Mouse (Mus musculus) heart, postnatal 14 days (tissue): ENCODE measurements around the gene Kcnc4. TPM values are rescaled to one million over a fixed set of nuclear protein-coding genes. Genes with fewer than 3 reads are reported as not detected.

Experiments used
- DNase-seq, 2 experiments: peaks; one replicate each; pipeline ENCODE4 v3.0.0; 2021 to 2022
- intact Hi-C: fragments of 180-260 bp; cut with DNase I; formaldehyde crosslinking; loops from one replicate; pipeline ENCODE4 v1.15.1; 2025
- long read RNA-seq, 2 experiments: library from polyadenylated mRNA; stranded (forward); transcript quantifications; one replicate each; pipeline ENCODE4 v2.0.0; 2021
- total RNA-seq, 2 experiments: library from RNA; stranded (reverse); gene quantifications; 2 replicates each; pipeline ENCODE4 v1.2.3; 2021

Gene Kcnc4
- under 1 TPM; 0.37 to 0.43 TPM for total RNA-seq
- long read RNA-seq, experiment 1 = 0 reads
- long read RNA-seq, experiment 2 = 0 reads

DNA sequence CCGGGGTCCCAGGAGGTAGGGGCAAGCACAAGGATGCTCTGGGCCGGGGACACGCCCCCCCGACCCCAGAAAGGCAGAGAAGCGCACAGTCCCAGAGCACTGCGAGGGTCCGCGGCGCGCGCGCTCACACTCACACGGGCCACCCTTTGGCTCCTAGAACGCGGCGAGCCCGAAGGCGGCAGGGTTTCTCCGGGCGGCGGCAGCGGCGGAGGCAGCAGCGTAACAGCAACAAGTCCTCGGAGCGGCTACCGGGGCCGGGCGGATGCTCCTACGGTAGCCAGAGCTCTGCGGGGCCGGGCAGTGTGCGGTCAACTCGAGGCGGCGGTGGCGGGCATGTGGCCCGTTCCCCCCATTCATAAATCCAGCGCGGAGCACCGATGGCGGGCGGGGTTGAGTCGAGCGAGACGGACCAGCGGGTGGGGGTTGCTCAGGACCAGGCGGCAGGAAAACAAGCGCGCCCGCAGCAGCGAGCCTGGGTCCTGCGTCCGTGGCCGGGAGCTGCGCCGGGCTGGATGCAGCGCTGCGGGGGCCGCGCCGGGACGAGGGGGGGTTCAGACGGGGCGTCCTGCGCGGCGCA is at the start of gene Kcnc4:
Gene Kcnc4, minus strand, starts transcription at position 357 of the 577 bp plus-strand sequence.
- peak in 1 of 2 experiments; percentile 31 for DNase-seq
- intact Hi-C loops = no loop called here

DNA sequence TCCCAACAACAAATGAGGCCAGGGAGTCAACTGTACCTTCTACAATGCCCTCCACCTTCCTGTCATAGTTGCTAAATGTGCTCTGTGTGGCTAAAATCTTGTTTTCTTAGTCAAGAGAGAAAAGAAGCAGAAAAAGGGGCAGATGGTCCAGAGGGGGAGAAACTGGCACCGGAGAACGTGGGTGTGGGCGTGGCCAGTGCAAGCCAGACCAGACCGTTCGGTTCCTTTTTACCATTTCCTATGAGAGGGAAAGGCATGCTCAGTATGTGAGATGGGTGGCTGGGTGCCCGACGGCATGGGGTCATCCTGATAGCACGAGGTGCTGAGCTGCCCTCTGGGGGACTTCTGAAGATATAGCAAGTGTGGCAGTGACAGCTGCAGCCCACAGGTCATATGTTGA is 49.3 kb upstream of the Kcnc4 start:
- DNase-seq = peak in 1 of 2 experiments; percentile 14

DNA sequence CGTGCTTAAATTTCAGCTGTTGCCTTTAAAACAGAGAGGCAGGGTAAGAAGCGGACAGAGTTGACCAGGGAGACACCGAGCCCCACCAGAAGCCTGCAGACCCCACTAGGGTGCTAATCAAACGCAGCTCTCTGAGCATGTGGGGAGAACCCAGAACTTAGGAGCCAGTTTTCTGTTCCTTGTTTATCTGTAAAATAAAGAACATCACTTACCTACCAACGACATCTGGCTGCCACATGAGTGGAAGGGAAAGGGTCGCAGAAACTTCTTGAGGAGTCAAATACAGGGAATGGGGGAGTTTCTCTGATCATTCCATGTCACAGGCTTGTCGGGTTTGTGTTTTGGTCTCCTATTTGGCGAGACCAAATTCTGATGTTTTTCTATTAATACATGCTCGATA is 48.6 kb upstream of the Kcnc4 start:
- DNase-seq = no peak
- intact Hi-C loops = no loop called here

More for the DNA sequence above, 49.3 kb upstream of the Kcnc4 start:
- intact Hi-C loops = no loop called here

DNA sequence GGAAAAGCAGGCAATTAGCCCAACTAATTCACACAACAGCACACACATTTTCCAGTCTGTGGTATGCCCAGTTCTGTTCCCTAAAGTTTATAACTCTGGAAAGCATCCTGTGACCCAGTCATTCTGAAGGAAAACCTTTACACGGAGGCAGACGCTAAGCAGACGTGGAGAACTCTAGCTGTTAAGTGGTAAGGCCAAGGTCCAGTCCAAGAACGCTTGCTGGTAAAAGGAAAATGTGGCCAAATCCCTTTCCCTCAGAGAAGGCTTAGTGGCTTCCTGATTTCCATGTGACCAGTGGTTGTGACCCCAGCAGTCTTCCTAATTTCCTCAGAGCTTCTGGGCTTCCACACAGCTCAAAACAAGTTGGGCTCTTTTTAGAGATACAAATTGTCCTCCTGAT is 47.2 kb upstream of the Kcnc4 start:
- intact Hi-C loops = no loop called here
- no peak for DNase-seq

DNA sequence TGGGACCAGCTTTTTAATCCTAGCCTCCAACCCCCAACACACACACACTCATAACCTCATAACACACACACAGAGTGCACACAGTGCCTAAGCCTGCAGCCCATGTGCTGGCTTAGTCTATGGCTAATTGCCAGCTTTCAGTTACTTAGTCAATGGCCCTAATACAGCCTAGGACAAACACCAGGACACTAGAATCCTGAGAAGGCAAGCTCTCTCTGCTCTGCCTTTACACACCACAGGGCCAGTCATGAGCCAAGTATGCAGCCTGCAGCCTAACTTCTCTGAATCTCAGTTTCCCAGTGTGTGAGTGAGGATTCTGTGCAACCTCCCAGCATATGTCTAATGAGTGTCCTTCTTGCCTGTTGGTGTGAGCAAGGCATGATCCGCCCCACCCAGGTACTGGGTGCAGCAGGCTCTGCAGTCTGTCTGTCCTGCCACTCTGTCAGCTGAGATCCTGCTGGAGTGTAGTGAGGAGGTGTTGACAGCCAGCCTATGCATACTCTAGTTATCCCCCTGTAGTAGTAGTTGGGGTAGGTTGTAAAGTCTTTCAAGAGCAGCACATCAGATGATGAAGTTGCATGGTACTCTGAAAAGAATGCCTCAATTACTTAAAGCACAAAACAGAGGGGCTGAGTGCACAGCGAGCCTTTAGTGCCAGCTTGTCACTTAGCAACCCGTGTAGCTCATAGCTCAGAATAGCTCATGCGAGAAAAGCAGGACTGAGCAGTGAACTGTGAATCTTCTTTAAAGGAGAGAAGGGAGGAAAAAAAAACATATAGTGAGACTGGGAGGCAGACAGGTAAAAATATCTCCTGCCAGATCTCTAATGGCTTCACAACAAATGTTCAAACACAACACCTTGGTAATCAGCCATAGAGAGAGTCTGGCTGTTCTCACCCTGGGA is 46.4 kb upstream of the Kcnc4 start:
- peak in 1 of 2 experiments; percentile 9 for DNase-seq
- intact Hi-C loops = no loop called here

DNA sequence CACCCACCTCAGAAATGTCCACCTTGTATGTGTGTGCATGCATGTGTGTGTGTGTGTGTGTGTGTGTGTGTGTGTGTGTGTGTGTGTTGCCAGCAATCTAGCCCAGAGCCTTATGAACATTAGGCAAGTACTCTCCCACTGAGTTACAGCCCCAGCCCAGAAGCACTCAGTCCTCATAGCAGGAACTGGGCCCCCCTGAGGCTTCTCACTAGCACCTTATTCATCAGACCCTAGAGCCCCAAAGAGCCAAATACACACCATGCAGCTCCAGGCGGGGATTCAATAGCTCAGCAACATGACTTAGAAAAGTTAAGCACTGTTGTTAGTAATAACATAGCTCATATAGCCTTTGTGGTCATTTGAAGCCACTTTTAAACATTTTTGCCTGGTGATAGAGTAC is 45.2 kb upstream of the Kcnc4 start:
- intact Hi-C loops = no loop called here
- DNase-seq = no peak

DNA sequence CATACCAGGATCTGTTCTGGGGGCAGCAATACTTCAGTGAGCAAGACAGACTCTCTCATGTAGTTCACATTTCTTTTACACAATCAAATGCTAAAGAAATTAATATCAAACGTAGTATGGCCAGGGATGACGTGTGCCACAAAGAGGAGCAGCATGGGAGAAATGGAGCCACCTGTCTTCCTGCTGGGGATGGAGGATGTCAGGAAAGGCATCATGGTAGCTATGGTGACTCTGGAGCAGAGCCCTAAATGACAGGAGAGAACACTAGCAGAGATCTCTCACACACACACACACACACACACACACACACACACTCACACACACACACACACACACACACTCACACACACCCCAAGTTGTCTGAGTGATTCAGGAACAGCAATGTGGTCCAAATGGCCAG is 44.4 kb upstream of the Kcnc4 start:
- intact Hi-C loops = no loop called here
- no peak for DNase-seq

DNA sequence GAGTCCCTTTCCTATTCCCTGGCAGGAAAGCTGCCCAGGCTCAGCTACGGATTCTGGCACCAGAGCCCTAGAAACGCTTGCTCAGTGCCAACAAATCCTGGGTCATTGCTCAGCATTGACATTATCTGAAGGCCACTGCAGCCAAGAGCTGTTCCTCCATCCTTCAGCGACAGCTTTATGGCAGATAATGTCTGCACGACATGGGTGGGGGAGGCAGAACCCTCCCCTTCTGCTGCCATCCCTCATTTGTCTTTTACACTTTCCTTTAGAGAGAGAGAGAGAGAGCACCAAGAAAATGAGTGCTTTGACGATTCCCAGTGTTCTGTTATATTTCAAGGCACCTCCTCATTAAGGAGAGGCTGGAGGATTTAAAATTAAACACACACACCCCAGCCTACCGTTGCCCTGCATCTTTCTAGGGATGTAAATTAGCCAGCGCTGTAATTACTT is 42.4 kb upstream of the Kcnc4 start:
- intact Hi-C loops = no loop called here
- DNase-seq = peak; percentile 6 to 30

DNA sequence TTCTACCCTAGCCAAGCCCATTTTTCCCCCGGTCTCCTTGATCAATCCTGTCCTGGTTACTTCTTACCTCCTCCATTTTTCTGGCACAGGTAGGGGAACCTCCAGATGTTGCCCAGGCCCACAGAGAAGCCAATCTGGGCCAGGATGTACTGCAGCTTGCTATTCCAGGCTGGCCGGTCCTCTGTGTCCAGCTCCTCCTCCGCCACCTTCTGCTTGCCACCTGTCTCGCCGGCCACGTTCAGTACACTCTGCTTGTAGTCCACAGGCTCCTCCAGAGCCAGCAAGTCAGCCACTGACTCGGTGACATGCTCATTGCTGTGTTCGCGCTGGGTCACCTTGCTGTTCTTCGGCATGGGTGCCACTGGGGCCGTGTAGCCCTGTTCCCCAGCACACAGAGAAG is 40.9 kb upstream of the Kcnc4 start:
- intact Hi-C loops = no loop called here
- DNase-seq = no peak

DNA sequence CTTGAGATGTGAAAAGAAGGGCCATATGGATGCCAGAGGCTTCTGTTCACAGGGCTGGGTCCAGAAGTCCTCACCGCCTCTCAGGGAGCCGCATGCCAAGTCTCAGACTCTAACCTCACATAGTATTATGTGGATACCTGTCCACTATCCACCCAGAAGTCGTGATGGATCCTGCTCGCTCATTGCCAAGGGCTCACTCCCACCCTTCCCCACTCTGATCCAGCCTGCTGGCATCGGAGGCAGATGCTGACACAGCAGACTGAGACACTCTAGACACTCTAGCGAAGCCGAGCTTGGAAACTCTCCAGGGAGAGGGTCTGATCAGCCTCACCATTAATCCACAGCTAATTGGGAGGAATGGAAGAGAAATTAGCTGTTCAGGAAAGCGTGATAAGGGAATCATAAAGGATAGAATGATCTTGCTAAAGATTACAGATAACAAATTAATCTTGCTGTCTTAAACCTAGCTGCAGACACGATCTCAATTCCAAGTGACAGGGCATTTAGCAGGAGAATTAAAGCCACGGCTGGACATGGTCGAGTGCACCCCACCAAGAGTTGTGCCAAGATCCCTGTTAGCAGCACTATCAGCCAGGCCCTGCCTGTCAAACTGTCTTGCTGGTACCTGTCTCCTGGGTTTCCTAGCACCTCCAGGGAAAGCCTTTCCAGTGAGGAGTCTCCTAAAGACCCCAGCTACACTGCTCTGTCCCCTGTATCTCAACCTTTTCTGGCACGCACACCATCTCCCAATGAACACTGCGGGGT is 36.9 kb upstream of the Kcnc4 start:
- no peak for DNase-seq
- intact Hi-C loops = no loop called here

DNA sequence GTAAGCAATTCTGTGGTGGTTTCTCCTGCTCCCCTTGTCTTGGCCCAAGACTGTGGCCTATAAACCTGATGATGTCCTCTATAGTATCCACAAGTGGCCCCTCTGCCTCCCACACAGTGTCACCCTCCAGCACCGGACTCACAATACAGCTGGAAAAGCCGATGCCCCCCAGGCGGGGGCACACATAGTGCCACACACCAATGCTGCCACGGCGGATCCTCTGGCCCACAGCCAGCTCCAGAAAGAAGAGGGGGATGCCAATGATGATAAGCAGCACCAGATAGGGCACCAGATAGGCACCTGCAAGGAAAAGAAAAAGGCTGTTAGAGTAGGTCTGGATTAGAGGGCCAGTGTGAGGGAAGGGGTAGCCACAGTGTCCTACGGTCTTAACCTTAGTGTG is 36.2 kb upstream of the Kcnc4 start:
- DNase-seq = no peak
- intact Hi-C loops = no loop called here

DNA sequence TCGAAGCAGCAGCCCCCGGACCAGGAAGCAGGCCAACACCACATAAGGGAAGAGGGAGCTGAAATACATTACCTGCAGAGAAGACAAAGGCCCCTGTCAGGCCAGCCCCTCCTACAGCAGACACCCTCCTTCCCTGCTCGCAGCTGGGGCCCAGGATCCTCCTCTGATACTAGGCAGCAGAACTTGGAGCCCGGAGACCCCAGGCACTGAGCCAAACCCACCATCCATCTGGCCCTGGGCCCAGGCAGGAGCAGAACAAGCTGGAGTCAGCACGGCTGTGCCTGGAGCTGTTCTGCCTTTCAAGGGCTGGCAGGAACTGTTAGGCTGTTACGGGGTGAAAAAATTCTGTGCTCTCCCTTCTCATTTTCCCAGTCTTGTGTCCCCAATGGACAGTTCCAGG is 32.1 kb upstream of the Kcnc4 start:
- peak; percentile 53 to 71 for DNase-seq
- intact Hi-C loops = no loop called here

DNA sequence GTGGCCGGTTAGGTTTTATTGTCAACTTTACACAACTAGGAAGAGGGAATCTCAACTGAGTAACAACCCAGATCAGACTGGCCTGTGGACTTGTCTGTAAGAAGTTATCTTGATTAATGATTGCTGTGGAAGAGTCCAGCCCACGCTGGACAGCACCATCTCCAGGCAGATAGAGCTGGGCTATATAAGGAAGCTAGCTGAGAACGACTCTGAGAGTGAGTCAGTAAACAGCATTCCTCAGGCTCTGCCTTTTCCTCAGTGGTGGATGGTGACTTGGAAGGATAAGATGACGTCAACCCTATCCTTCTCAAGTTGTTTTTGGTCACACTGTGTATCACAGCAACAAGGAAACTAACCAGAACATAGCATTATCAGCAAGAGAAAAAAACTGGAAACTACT is 29.3 kb upstream of the Kcnc4 start:
- DNase-seq = no peak
- intact Hi-C loops = no loop called here

DNA sequence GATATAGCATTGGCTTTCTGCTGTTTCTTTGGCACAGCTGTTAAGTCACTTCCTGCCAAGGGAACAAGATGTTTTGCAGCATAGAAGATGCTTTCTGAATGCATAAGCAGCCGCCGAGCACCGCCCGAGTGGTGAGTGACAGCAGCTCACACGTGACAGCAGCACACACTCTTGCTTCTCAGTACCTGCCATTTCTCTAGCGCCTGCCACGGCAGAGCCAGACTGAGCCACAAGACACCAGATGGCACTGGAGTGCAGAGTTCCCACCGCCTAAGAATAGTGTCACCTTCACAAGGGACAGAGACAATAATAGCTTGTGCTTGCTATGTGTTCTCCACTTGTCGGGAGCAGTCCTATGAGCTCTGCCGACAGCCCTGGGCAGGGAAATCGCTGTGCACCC is 23.9 kb upstream of the Kcnc4 start:
- peak; percentile 39 to 44 for DNase-seq
- intact Hi-C loops = no loop called here

DNA sequence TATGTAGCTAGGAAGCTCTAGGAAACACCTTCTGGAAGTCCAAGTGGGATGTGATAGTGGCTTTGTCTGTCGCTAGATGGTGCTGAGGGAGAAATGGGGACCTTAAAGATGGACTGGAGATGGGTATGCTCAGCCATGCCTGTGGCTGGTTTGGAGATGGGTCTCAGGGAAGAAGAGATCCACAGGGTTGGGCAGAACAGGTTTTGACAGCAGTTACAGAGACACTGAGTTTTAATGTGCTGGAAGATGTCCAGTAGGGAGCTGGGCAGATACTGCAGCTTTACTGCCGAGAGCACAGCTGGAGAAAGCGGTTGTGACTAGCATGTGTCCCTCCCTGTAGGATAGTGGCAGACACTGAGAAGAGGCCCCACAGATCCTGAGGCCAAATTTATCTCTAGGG is 21.3 kb upstream of the Kcnc4 start:
- DNase-seq = no peak
- intact Hi-C loops = no loop called here

DNA sequence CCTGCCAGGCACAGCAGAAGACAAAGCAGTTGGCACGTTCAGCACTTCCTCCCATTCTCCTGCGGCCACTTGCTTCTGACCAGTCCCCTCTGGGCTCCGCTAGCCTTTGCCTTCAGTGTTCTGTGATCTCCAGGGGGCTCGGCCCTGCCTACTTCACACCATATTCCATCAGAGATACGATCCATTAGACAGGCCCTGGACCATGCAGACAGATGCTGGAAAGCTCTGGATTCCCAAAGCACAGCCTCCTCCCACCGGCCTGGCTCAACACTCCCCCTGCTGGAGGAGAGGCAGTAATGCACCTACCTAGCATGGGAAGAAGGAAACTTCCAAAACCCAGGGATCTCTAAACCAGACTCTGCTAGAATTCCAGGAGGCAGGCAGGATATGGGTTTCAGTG is 12.8 kb upstream of the Kcnc4 start:
- intact Hi-C loops = no loop called here
- peak; percentile 39 to 58 for DNase-seq

DNA sequence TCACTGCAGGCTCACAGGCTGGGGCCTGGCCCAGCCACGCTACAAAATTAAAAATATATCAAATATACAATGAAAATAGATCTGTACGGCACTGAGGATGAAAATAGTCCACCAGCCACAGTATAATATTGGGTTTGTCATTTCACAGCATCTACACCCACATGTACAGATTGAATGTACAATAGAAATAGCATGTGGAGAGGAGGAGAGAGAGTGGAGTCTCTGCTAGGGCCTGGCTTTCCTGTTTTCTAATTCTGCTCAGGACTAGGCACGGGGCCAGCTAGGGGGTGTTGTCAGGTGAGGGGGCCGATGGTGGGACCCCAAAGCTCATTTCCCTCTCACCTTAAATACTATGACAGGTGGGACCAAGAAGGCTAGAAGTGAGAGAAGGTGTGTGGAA is 9.7 kb upstream of the Kcnc4 start:
- no peak for DNase-seq
- intact Hi-C loops = loop anchor here (5.0 kb wide), 1 partner anchor 377 kb away; no protein-coding TSS in a partner anchor

DNA sequence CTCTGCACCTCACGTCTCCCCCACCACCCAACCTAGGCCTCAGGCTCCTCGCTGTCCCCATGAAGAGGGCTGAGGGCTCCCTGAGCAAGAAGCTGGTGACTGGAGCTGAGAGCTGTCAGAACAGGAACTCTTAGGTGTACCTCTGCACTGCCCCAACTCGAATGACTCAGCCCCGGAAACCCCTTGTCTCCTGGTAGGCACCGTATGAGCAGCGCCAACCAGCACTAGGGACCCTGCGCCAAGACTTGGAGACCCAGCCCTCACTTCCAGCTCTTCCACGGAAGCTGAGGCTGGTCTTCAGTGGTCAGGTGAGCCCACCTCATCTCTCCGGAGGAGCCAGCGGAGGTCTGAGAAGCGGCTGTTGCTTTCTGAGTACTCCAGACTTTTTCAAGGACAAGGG is 8.8 kb upstream of the Kcnc4 start:
- intact Hi-C loops = loop anchor here (5.0 kb wide), 1 partner anchor 376 kb away; no protein-coding TSS in a partner anchor
- DNase-seq = no peak

DNA sequence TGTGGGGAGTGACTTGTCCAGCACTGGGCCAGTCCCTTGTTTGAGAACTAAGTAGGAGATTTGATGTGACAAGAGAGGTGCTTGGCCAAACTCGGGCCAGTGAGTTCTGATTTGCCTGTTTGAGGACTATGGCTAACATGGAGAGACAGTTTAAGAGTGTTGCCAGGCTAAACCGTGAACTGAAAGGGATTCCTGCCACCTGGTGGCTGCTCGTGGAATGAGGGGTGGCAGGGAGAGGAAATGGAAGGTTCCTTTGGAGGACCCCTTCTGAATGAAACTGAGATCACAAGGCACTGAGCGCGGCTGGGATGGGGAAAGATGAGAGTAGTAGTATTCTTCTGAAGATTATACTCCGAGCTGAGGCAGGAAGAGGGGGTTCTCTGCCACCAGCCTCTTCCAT is 7.2 kb upstream of the Kcnc4 start:
- intact Hi-C loops = loop anchor here (1.0 to 5.0 kb wide), 4 partner anchors 108 to 374 kb away; partner anchors contain the start of gene Lamtor5

DNA sequence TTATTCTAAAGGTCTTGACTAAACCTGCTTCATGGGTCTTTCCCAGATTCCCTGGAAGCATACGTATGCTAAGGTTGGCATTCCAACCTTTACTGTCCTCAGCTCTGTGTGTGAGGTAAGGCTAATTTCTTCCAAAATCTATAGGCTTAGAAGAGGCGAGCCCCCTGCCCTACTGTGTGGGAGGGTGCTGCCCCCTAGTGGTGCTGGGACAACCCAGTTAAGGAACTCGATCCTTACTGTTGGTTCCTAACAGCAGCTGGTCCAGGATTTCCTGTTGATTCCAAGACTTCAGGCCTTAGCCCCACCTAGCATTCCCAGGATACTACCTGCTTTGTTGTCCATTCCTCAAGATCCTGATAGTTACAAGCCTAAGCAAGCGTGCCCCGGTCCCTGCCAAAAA is 2.8 kb upstream of the Kcnc4 start:
- DNase-seq = peak; percentile 79 to 86
- intact Hi-C loops = loop anchor here (1.0 to 2.0 kb wide), 2 partner anchors 105 to 255 kb away; no protein-coding TSS in a partner anchor

More for the DNA sequence above, 7.2 kb upstream of the Kcnc4 start:
- DNase-seq = peak; percentile 76 to 86
